ENCODE assay signal across 26 mouse cellular contexts in the genomic region with DNA sequence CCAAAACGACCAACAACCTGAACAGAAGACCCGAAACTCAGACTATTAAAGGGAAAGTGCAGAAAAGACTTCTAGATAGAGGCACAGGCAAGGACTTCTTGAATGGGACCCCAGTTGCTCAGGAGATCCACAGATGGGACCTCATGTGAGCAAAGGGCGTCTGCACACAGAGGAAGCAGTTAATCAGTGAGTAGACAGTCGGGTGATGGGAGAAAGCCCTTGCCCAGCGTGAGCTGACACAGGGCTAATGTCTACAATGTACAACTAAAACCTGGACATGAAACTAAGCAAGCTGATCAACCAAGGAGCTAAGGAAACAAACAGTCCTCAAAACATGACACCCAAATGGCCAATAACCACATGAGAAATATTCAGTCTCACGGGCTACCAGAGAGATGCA. TPM values are rescaled to one million over a fixed set of nuclear protein-coding genes. Genes with fewer than 3 reads are reported as not detected.
A peak's percentile ranks its signal among the peaks of the same experiment; 100 is the strongest.
DNase-seq lines count a peak whose midpoint lies in the region; ATAC-seq lines count a peak whose summit lies in the region.
"Had no signal": no experiment of that assay in that cellular context is flagged by ENCODE, and none has a peak within 500 bp of the region (broad histone marks: within the 10 kb centered on the region; RNA-seq: fewer than 3 reads in every experiment).

No protein-coding gene starts in this region.

- no peak overlapping the region for H3K9ac ChIP-seq in kidney, embryonic 15.5 days
- no peak overlapping the region for H3K9ac ChIP-seq in forebrain, embryonic 15.5 days (replicated peaks)
- H3K9ac ChIP-seq: embryonic facial prominence, embryonic 13.5 days; forebrain, embryonic 12.5 days; hindbrain, embryonic 13.5 days had no signal

- peaks cover 89% of the 10 kb centered on the region for H3K36me3 ChIP-seq in kidney, embryonic 15.5 days
- H3K36me3 ChIP-seq in forebrain, embryonic 15.5 days = peaks cover 74% of the 10 kb centered on the region

- H3K4me1 ChIP-seq in kidney, embryonic 15.5 days = no peaks in the 10 kb centered on the region
- no peaks in the 10 kb centered on the region for H3K4me1 ChIP-seq in forebrain, embryonic 15.5 days
- H3K4me1 ChIP-seq: embryonic facial prominence, embryonic 10.5 days; embryonic facial prominence, embryonic 13.5 days; forebrain, embryonic 12.5 days; hindbrain, embryonic 10.5 days; hindbrain, embryonic 13.5 days had no signal

- H3K4me3 ChIP-seq in kidney, embryonic 15.5 days (replicated peaks) = no peak overlapping the region
- no peak overlapping the region for H3K4me3 ChIP-seq in forebrain, embryonic 15.5 days
- H3K4me3 ChIP-seq: embryonic facial prominence, embryonic 10.5 days; embryonic facial prominence, embryonic 13.5 days; erythroblast, embryonic 14.5 days; forebrain, embryonic 12.5 days; heart, adult 2 months; hindbrain, embryonic 10.5 days; hindbrain, embryonic 13.5 days had no signal

- no peaks in the 10 kb centered on the region for H3K9me3 ChIP-seq in kidney, embryonic 15.5 days (replicated peaks)
- no peaks in the 10 kb centered on the region for H3K9me3 ChIP-seq in forebrain, embryonic 15.5 days
- H3K9me3 ChIP-seq: embryonic facial prominence, embryonic 10.5 days; embryonic facial prominence, embryonic 13.5 days; forebrain, embryonic 12.5 days; hindbrain, embryonic 10.5 days; hindbrain, embryonic 13.5 days had no signal

- no peak overlapping the region for H3K4me2 ChIP-seq in kidney, embryonic 15.5 days
- H3K4me2 ChIP-seq in forebrain, embryonic 15.5 days (replicated peaks) = no peak overlapping the region
- H3K4me2 ChIP-seq: embryonic facial prominence, embryonic 13.5 days; forebrain, embryonic 12.5 days; heart, embryonic 11.5 days; hindbrain, embryonic 13.5 days had no signal

- H3K27me3 ChIP-seq in kidney, embryonic 15.5 days = no peaks in the 10 kb centered on the region
- H3K27me3 ChIP-seq in forebrain, embryonic 15.5 days = no peaks in the 10 kb centered on the region
- H3K27me3 ChIP-seq: embryonic facial prominence, embryonic 13.5 days; forebrain, embryonic 12.5 days; hindbrain, embryonic 13.5 days had no signal

- no peak for ATAC-seq in kidney, embryonic 15.5 days (replicated peaks; ENCODE audit: low FRiP score)
- ATAC-seq in forebrain, embryonic 15.5 days (replicated peaks) = no peak
- ATAC-seq: activated CD4-positive, CD25-positive, alpha-beta regulatory T cell, adult 4 months; forebrain, embryonic 16.5 days; hindbrain, embryonic 16.5 days had no signal

- peak; percentile 0 for DNase-seq in heart, postnatal 4 days
- no peak for DNase-seq in heart, adult 9 months (ENCODE audit: low spot score in 2 of 2)
- DNase-seq in kidney, adult 8-10 months = peak; percentile 22 to 33
- peak; percentile 28 for DNase-seq in kidney, postnatal 14 days
- DNase-seq: adrenal gland, adult 8-10 months; adrenal gland, postnatal 25 days; cerebellum, adult 11-12 months; cerebellum, adult 8-10 months; cerebellum, postnatal 10 days; cerebellum, postnatal 36 days; embryo, embryonic 11 days; gastrocnemius, postnatal 10 days; gastrocnemius, postnatal 36 days; heart, adult 2 months had no signal

- WGBS in kidney, embryonic 15.5 days = 73% methylated on average over 6 of the region's 6 CpGs
- 89% methylated on average over 6 of the region's 6 CpGs for WGBS in forebrain, embryonic 15.5 days

- H3K27ac ChIP-seq in kidney, embryonic 15.5 days = no peak overlapping the region
- no peak overlapping the region for H3K27ac ChIP-seq in forebrain, embryonic 15.5 days (replicated peaks)
- H3K27ac ChIP-seq: embryonic facial prominence, embryonic 10.5 days; embryonic facial prominence, embryonic 13.5 days; forebrain, embryonic 12.5 days; heart, adult 2 months; hindbrain, embryonic 10.5 days; hindbrain, embryonic 13.5 days had no signal

RNA-seq across cellular contexts. Expression of gene Trak2, which starts 55.7 kb away (rescaled TPM):
- total RNA-seq in heart, postnatal 4 days (2021) = 100 to 1,000 TPM; 149 to 154 TPM
- 14.3 and 15.1 TPM in 2 replicates for polyA plus RNA-seq in kidney, embryonic 15.5 days (2015; fragmentation: Nextera tagmentation; extraction: Ambion mirVana)
- polyA plus RNA-seq in forebrain, embryonic 15.5 days (2015; fragmentation: Nextera tagmentation; extraction: Ambion mirVana) = 21.3 and 21.9 TPM in 2 replicates

RNA-seq across cellular contexts. Expression of gene Stradb, which starts 55.8 kb away (rescaled TPM):
- total RNA-seq in heart, postnatal 4 days (2021) = 10 to 100 TPM; 28.4 to 31.7 TPM
- polyA plus RNA-seq in kidney, embryonic 15.5 days (2015; fragmentation: Nextera tagmentation; extraction: Ambion mirVana) = 27.0 and 29.5 TPM in 2 replicates
- 99.6 and 104 TPM in 2 replicates for polyA plus RNA-seq in forebrain, embryonic 15.5 days (2015; fragmentation: Nextera tagmentation; extraction: Ambion mirVana)

Comparison
In these comparisons a context has a peak if more than half of its experiments do, and no peak if none do; other contexts are left out.
1. DNase-seq: peak in heart, postnatal 4 days (single experiment), kidney, adult 8-10 months (2 of 2) and kidney, postnatal 14 days (single experiment); none in heart, adult 9 months (0 of 2).